Mouse (Mus musculus): ENCODE results near the gene Gipc2.

Gene Gipc2

GRCm38 (mm10) chr3:152191791-152192237 lies 25.8 kb upstream of the Gipc2 start:
- in situ Hi-C loops (cut with MseI, MboI) = no loop called here

GRCm38 (mm10) chr3:152190679-152191477 lies 24.8 kb upstream of the Gipc2 start:
- in situ Hi-C loops (cut with MseI, MboI) = no loop called here

- in situ Hi-C loops (cut with MseI, MboI) = no loop called here
Measured at GRCm38 (mm10) chr3:152189306-152189705, 23.3 kb upstream of the Gipc2 start.

- in situ Hi-C loops (cut with MseI, MboI) = no loop called here
Measured at GRCm38 (mm10) chr3:152186106-152186505, 20.1 kb upstream of the Gipc2 start.

GRCm38 (mm10) chr3:152183522-152183921 lies 17.5 kb upstream of the Gipc2 start:
- in situ Hi-C loops (cut with MseI, MboI) = no loop called here

GRCm38 (mm10) chr3:152180624-152181023 lies 14.6 kb upstream of the Gipc2 start:
- in situ Hi-C loops (cut with MseI, MboI) = no loop called here

- in situ Hi-C loops (cut with MseI, MboI) = no loop called here
Measured at GRCm38 (mm10) chr3:152179285-152179684, 13.3 kb upstream of the Gipc2 start.

GRCm38 (mm10) chr3:152178816-152179215 lies 12.8 kb upstream of the Gipc2 start:
- in situ Hi-C loops (cut with MseI, MboI) = no loop called here

- in situ Hi-C loops (cut with MseI, MboI) = no loop called here
Measured at GRCm38 (mm10) chr3:152172322-152172935, 6.4 kb upstream of the Gipc2 start.

- in situ Hi-C loops (cut with MseI, MboI) = no loop called here
Measured at GRCm38 (mm10) chr3:152171862-152172261, 5.8 kb upstream of the Gipc2 start.

- in situ Hi-C loops (cut with MseI, MboI) = no loop called here
Measured at GRCm38 (mm10) chr3:152171236-152171635, 5.2 kb upstream of the Gipc2 start.

GRCm38 (mm10) chr3:152170407-152170806 lies 4.4 kb upstream of the Gipc2 start:
- in situ Hi-C loops (cut with MseI, MboI) = no loop called here

GRCm38 (mm10) chr3:152168007-152168406 lies 2.0 kb upstream of the Gipc2 start:
- in situ Hi-C loops (cut with MseI, MboI) = loop anchor here in 1 of 2 experiments (10.0 kb wide), 1 partner anchor 53 kb away; no protein-coding TSS in a partner anchor

- in situ Hi-C loops (cut with MseI, MboI) = loop anchor here in 1 of 2 experiments (10.0 kb wide), 1 partner anchor 52 kb away; no protein-coding TSS in a partner anchor
Measured at GRCm38 (mm10) chr3:152166699-152167451, 845 bp upstream of the Gipc2 start.

- in situ Hi-C loops (cut with MseI, MboI) = loop anchor here in 1 of 2 experiments (10.0 kb wide), 1 partner anchor 51 kb away; no protein-coding TSS in a partner anchor
Measured at GRCm38 (mm10) chr3:152165351-152166098, 505 bp downstream of the Gipc2 start.

GRCm38 (mm10) chr3:152165014-152165350 lies 1.0 kb downstream of the Gipc2 start:
- in situ Hi-C loops (cut with MseI, MboI) = loop anchor here in 1 of 2 experiments (10.0 kb wide), 1 partner anchor 50 kb away; no protein-coding TSS in a partner anchor

GRCm38 (mm10) chr3:152163320-152163719 lies 2.7 kb downstream of the Gipc2 start:
- in situ Hi-C loops (cut with MseI, MboI) = loop anchor here in 1 of 2 experiments (10.0 kb wide), 1 partner anchor 49 kb away; no protein-coding TSS in a partner anchor

- in situ Hi-C loops (cut with MseI, MboI) = loop anchor here in 1 of 2 experiments (10.0 kb wide), 1 partner anchor 46 kb away; no protein-coding TSS in a partner anchor
Measured at GRCm38 (mm10) chr3:152160607-152161006, 5.4 kb downstream of the Gipc2 start.

- in situ Hi-C loops (cut with MseI, MboI) = no loop called here
Measured at GRCm38 (mm10) chr3:152159321-152159720, 6.7 kb downstream of the Gipc2 start.

- in situ Hi-C loops (cut with MseI, MboI) = no loop called here
Measured at GRCm38 (mm10) chr3:152158344-152159291, 7.4 kb downstream of the Gipc2 start.
